Mouse (Mus musculus) cortical plate, adult 2 months (tissue): ENCODE measurements around the gene Patj.

ENCODE experiments used
- CTCF ChIP-seq: fragments of 200-500 bp; IDR thresholded peaks from 2 replicates; pipeline ENCODE4 v1.5.1; 2011; ENCODE audit warnings: mild to moderate bottlenecking, control low read depth, low read length; ENCODE audit not compliant: insufficient read depth; ENCODE audit errors: extremely low read depth
- POLR2A ChIP-seq: fragments of 200-500 bp; IDR thresholded peaks from 2 replicates; pipeline ENCODE4 v1.6.1; 2011; ENCODE audit warnings: mild to moderate bottlenecking, low read length, control low read depth; ENCODE audit not compliant: insufficient read depth; ENCODE audit errors: extremely low read depth

- no peak for TF ChIP-seq CTCF
- no peak for TF ChIP-seq POLR2A
Measured at GRCm38 (mm10) chr4:98718547-98718917, 322.9 kb downstream of the Patj start.
